Mouse (Mus musculus) gastrocnemius, postnatal 25 days (tissue): ENCODE measurements around the gene Naif1. TPM values are rescaled to one million over a fixed set of nuclear protein-coding genes. Genes with fewer than 3 reads are reported as not detected.

Source experiments
- DNase-seq: peaks from one replicate; pipeline ENCODE4 v3.0.0; 2022
- total RNA-seq, 2 experiments: library from RNA; stranded (reverse); gene quantifications; 1 replicate in 1 of 2; 2 replicates in 1 of 2; pipeline ENCODE4 v1.2.3; 2021

Gene Naif1
- total RNA-seq, 2 experiments from 2014 or later = 1.6 to 2.0 TPM

GRCm38 (mm10) chr2:32426141-32426540, 24.1 kb upstream of the Naif1 start:
- no peak for DNase-seq

- no peak for DNase-seq
These were observed 22.5 kb upstream of the Naif1 start for GRCm38 (mm10) chr2:32427720-32428119.

GRCm38 (mm10) chr2:32428262-32428722, 22.0 kb upstream of the Naif1 start:
- no peak for DNase-seq

- DNase-seq = no peak
These were observed 20.9 kb upstream of the Naif1 start for GRCm38 (mm10) chr2:32429215-32429891.

- peak; percentile 82 for DNase-seq
These were observed 19.3 kb upstream of the Naif1 start for GRCm38 (mm10) chr2:32430701-32431676.

- DNase-seq = no peak
These were observed 13.4 kb upstream of the Naif1 start for GRCm38 (mm10) chr2:32436686-32437372.

GRCm38 (mm10) chr2:32437612-32438166, 12.6 kb upstream of the Naif1 start:
- no peak for DNase-seq

GRCm38 (mm10) chr2:32438733-32439132, 11.5 kb upstream of the Naif1 start:
- no peak for DNase-seq

- DNase-seq = no peak
These were observed 11.1 kb upstream of the Naif1 start for GRCm38 (mm10) chr2:32439177-32439576.

- DNase-seq = no peak
These were observed 10.1 kb upstream of the Naif1 start for GRCm38 (mm10) chr2:32440164-32440563.

GRCm38 (mm10) chr2:32440632-32441031, 9.6 kb upstream of the Naif1 start:
- no peak for DNase-seq

GRCm38 (mm10) chr2:32441550-32441949, 8.7 kb upstream of the Naif1 start:
- DNase-seq = no peak

GRCm38 (mm10) chr2:32445535-32445934, 4.7 kb upstream of the Naif1 start:
- no peak for DNase-seq

GRCm38 (mm10) chr2:32447264-32447936, 2.9 kb upstream of the Naif1 start:
- DNase-seq = peak; percentile 27

GRCm38 (mm10) chr2:32448480-32448879, 1.8 kb upstream of the Naif1 start:
- no peak for DNase-seq

- peak; percentile 97 for DNase-seq
These were observed 906 bp downstream of the Naif1 start, which contains the start of gene Slc25a25 for GRCm38 (mm10) chr2:32450881-32451844. Gene Slc25a25, minus strand, starts transcription at chr2:32451445.

- peak; percentile 99 for DNase-seq
These were observed 1.7 kb downstream of the Naif1 start for GRCm38 (mm10) chr2:32451870-32452372.

GRCm38 (mm10) chr2:32452441-32452971, 2.2 kb downstream of the Naif1 start:
- no peak for DNase-seq

- no peak for DNase-seq
These were observed 3.5 kb downstream of the Naif1 start for GRCm38 (mm10) chr2:32453641-32454303.
